Mouse (Mus musculus) CD4-positive, CD25-positive, alpha-beta regulatory T cell, adult 4 months (primary cell): ENCODE data around the gene Wdr26. TPM values are rescaled to one million over a fixed set of nuclear protein-coding genes. Genes with fewer than 3 reads are reported as not detected.

Experiments
- ATAC-seq: one replicate; pipeline ENCODE4 v1.8.0; 2017
- polyA plus RNA-seq, 2 experiments: library from polyadenylated mRNA; unstranded; fragments of 100-300 nt; shearing (Covaris generic); gene quantifications; one replicate each; pipeline ENCODE4 v1.2.1; 2017

Gene Wdr26
- polyA plus RNA-seq, 2 experiments from 2014 or later, result 34.7 to 40.9 TPM

- no peak for ATAC-seq
These were observed 25.5 kb upstream of the Wdr26 start for GRCm38 (mm10) chr1:181237332-181237731.

- peak; percentile 48 for ATAC-seq
These were observed 22.7 kb upstream of the Wdr26 start for GRCm38 (mm10) chr1:181234326-181235035.

GRCm38 (mm10) chr1:181233734-181234133, 21.9 kb upstream of the Wdr26 start:
- ATAC-seq, result no peak

GRCm38 (mm10) chr1:181232307-181233027, 20.7 kb upstream of the Wdr26 start:
- ATAC-seq, result peak; percentile 50

GRCm38 (mm10) chr1:181231821-181232220, 20.0 kb upstream of the Wdr26 start:
- ATAC-seq, result no peak

GRCm38 (mm10) chr1:181231262-181231661, 19.5 kb upstream of the Wdr26 start:
- ATAC-seq, result no peak

GRCm38 (mm10) chr1:181230731-181231148, 18.9 kb upstream of the Wdr26 start:
- peak; percentile 57 for ATAC-seq

GRCm38 (mm10) chr1:181229046-181229445, 17.2 kb upstream of the Wdr26 start:
- peak; percentile 10 for ATAC-seq

GRCm38 (mm10) chr1:181228591-181228990, 16.8 kb upstream of the Wdr26 start:
- no peak for ATAC-seq

- ATAC-seq, result peak; percentile 55
These were observed 16.0 kb upstream of the Wdr26 start for GRCm38 (mm10) chr1:181227804-181228203.

- peak; percentile 49 for ATAC-seq
These were observed 15.0 kb upstream of the Wdr26 start for GRCm38 (mm10) chr1:181226850-181227249.

GRCm38 (mm10) chr1:181225281-181225680, 13.5 kb upstream of the Wdr26 start:
- ATAC-seq, result no peak

- ATAC-seq, result no peak
These were observed 10.2 kb upstream of the Wdr26 start for GRCm38 (mm10) chr1:181222041-181222440.

- ATAC-seq, result no peak
These were observed 4.5 kb upstream of the Wdr26 start for GRCm38 (mm10) chr1:181216315-181216714.

- no peak for ATAC-seq
These were observed 2.7 kb upstream of the Wdr26 start for GRCm38 (mm10) chr1:181214296-181215035.

- no peak for ATAC-seq
These were observed 340 bp downstream of the Wdr26 start for GRCm38 (mm10) chr1:181211403-181211919.

- ATAC-seq, result peak; percentile 8
These were observed 999 bp downstream of the Wdr26 start for GRCm38 (mm10) chr1:181210601-181211402.

- ATAC-seq, result peak; percentile 11
These were observed 1.7 kb downstream of the Wdr26 start for GRCm38 (mm10) chr1:181210147-181210546.

GRCm38 (mm10) chr1:181199446-181199845, 12.4 kb downstream of the Wdr26 start:
- no peak for ATAC-seq

- ATAC-seq, result no peak
These were observed 22.9 kb downstream of the Wdr26 start for GRCm38 (mm10) chr1:181188925-181189324.

GRCm38 (mm10) chr1:181170210-181170609, 41.6 kb downstream of the Wdr26 start:
- ATAC-seq, result no peak

GRCm38 (mm10) chr1:181168377-181168776, 43.4 kb downstream of the Wdr26 start:
- ATAC-seq, result no peak
